Mouse (Mus musculus): ENCODE measurements at regions not wholly inside any gene's neighbourhood (a gene's known extent, or its start where the extent isn't known, plus 50 kb on each side); places are given as distances from the start of the nearest gene placed in this dataset.
A peak's percentile ranks its signal among the peaks of the same experiment; 100 is the strongest.

DNA sequence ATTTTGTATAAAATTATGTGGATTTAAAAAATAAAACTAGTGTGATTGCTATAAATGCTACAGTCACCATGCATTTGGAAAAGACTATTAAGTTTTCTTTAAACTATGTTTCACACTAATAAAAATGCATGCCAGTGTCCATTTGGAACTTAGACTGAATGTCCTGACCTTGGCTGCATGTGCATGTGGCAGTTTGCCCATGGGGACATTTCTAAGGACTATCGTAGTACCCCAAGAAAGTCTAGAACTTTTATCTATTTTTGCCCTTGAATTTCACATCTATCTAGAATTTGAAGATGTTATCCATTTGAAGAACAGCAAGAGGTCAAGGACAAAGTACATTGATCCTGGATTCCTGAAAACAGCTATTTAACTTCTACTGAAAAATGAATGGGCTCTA, 745.9 kb downstream of the Tmem182 start:
- DNase-seq (ENCODE audit: low read depth, low spot score) = no peak

DNA sequence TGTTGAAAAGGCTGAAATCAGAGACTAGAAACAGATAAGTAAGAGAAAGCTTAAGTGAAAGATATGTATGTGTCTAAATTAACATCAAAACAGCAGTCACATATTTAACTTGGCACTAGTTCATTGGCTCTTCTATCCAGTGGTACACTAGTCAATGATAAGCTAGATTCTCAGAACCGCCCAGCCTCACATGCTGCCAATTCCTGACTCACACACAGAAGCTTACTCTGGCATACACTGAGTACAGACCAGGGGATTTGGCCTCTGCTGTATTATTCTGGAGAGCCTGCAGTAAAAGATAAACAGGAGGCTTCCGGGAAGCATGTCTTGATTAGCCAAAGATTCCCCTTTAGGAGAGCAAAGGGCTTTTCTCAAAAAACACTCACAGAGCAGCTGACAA, 750.2 kb downstream of the Tmem182 start:
- DNase-seq (ENCODE audit: low read depth, low spot score) = no peak

DNA sequence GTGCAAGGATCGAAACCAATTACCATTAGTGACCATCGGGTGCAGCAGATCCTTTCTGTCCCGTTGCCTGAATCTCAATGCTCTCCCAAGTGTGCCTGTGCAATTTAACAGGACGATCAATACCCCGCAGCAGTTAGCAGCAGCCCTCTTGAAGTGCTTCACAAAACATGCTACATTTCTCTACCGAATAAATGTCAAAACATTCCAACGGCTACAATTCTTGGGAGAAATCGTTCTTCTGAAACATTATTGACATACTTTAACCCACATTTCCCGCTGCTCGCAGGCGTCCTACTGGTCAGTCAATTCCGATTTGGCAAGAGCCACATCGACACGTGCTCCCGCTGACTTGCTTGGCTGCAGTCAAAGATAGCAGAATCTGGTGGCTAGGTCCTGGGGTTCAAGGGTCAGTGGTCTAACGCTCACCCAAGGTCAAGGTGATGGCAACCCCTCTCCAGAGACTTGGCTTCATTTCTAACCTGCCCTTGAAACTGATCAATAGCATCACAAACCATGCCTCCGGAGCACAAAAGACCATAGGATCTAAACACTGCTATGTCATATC, 753.8 kb downstream of the Tmem182 start:
- DNase-seq (ENCODE audit: low read depth, low spot score) = no peak

DNA sequence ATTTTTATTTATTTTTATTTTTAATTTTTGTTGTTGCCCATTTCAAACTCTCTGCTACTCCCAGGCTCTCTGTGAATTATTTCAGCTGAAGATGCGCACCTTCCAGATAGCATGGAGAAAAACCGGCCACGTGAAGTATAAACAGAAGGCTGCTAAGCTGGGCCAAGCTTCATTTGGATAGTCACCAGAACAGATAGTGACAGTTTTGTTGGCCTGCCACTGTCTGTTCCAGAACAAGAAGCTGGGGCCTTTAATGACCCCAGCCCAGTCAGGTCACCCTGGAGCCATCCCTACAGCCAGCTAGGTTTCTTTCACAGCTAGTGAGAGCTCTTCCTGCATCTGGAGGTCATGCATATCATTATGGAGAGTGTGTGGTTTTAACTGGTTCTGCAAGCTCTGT, 754.6 kb downstream of the Tmem182 start:
- DNase-seq (ENCODE audit: low read depth, low spot score) = no peak

DNA sequence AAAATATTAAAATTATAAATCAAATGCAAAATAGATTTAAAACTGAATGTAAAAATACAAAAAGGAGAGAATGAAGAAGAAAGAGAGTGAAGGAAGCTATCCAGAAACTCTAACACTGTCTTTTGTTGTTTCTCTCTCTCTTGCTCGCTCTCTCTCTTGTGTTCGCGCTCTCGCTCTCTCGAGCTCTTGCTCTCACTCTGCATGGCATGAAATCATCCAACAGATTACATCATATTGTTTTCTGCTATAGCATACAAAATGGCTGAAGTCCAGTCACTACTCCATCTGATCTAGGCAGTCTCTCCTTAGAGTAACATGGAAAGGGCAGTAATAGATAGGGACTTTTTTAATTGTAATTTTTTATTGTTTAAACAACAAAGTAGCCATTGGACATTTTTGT, 798.1 kb downstream of the Tmem182 start:
- DNase-seq (ENCODE audit: low read depth, low spot score) = no peak

DNA sequence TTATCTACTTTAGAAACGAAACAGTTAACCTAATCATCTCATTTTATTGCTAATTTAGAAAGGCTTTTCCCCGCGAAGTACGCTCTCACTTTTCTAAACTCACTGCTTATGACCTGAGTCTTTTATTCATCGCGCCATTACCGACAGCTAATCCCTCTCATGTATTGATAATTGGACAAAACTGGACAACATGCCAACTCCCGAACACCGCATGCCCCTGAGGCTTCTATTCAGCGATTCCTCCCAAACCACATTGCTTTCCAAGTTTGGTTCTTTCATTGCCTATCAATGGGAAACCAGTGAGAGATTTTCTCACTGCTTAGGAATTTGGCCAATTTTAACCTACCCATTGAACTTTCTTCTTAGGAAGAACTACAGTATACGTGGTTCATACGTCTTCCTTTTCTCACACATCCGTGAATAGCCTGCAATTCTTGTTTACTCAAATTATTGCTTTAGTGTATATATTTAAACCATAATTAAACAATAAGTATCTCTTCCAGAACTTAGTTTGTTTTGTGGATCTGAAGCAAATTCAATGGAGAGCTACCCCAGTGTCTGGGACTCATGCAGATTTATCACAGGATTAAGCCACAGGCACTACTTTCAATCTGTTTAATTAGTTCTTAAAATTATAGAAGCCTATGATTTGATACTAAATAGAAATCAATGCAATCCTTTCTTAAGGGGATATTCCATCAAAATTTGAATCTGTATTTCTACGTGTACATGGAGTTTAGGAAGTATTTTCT, 799.8 kb downstream of the Tmem182 start:
- no peak for DNase-seq (ENCODE audit: low read depth, low spot score)

DNA sequence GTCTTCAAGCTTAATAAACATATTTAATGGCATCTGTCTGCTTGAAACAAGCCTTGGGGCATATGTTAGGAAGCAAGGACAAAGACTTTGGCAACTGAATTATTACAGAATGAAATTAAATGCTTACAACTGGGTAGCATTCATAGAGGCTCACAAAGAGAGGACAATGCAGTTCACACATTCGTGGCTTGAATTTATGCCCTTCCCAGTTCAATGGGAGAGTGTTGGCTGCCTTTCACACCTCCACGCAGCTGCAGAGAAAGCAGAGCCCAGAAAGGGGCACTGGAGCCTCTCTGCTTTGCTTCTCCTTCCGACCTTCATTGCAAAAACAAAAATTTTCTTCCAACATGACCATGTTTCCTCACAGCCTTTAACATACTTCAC, 800.3 kb downstream of the Tmem182 start:
- no peak for DNase-seq (ENCODE audit: low read depth, low spot score)

DNA sequence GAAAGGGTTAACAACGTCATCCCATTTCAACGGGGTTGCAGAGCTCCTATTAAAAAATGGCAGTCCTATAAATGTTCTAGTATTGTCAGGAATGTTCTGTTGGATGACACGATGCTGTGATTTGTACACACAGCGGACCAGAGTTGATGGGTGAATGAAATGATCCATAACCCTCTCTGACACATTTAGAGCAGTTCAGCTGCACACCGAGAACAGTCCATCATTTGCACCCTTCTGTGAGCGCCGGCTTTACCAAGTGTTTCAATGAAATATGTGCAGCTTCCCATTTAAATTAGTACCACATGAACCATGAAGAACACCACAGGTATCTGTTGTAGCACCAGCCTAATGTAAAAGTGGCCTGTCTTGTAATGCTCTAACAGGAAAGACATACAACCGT, 805.4 kb downstream of the Tmem182 start:
- DNase-seq (ENCODE audit: low read depth, low spot score) = no peak

DNA sequence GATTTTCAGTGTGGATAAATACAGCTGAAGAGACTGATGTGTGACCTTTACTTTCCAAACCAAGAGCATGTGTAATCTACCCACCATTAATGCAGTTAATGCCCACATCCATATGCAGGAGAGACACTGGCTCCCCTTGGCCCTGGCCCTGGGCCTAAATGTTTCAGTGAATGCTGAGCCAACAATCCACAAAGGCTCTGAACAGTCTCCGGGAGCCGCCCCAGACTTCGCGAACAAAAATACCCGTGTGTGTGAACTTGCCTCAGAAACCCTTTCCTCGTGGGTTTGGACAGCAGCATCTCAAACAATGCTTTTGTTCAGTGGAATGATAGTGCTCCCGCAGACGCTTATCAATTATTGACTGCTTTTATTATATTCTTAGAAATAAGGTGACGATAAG, 846.4 kb downstream of the Tmem182 start:
- DNase-seq (ENCODE audit: low read depth, low spot score) = no peak

DNA sequence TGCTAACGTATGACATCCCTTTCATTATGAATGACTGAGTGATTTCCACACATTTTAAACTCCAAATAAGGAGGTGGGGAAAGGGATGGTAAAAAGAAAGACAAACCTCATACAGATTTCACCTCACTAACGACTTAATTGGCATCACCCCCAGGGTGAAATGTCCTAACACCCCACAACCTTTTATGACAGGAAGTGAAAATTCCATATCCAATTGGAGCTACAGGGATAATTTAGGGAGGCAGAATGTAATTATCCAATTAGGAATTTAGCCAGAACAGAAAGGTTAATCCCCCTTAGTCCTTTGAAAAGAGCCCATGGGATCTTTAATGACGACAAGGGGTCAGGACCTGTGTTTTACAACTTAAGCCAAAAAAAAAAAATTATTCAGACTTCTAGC, 846.8 kb downstream of the Tmem182 start:
- DNase-seq (ENCODE audit: low read depth, low spot score) = no peak

DNA sequence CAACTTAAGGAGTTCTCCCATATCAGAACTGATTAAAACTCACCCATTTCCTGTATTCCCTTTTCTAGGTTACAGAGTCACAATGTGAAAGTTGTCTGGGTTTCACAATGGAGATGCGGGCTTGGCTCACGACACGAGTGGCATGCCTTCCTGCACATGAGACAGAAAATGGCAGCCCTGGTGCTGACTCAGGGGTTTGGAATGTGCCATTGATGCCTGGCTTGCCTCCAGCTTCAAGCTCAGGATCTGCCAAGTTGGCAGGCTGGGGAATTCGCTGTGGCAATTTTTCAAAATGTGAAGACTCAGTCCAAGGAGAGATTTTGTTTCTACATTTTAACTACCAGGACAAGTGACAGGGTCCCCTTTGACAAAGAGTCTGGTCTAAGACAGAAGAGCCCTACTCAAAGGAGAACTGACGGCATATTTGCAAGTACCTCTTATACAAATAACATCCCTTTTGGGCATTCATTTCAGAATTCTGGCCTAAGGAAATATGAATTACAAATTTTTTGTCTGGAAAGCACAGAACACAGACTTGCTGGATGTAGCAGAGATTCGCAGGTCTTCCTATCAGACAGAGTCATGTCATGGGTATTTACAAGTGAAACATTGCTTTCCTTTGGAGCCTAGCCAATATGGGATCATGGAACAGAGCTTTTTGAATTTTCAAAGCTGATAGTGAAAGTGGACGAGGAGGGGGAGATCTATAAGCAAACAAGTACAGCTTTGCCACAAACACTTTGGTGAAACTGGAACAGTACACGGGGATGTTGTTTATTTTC, 847.4 kb downstream of the Tmem182 start:
- no peak for DNase-seq (ENCODE audit: low read depth, low spot score)

DNA sequence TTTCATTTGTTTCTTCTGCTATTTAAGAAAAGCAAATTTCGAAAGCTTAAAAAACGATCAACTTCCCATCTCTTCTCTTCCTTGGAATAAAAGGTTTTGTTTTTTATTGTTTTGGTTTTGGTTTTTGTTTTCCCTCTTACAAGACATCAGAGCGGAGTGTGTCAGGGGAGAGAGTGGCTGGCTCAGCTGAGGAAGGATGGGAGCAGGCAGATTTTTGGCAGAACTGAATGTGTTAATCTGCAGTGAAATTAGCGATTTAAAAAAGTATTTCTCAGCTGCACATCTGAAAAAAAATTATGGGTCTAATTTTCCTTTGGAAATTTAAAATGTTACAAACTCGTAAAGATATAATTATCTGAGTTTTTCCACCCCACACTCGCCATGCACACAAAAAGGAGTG, 868.7 kb downstream of the Tmem182 start:
- no peak for DNase-seq (ENCODE audit: low read depth, low spot score)

DNA sequence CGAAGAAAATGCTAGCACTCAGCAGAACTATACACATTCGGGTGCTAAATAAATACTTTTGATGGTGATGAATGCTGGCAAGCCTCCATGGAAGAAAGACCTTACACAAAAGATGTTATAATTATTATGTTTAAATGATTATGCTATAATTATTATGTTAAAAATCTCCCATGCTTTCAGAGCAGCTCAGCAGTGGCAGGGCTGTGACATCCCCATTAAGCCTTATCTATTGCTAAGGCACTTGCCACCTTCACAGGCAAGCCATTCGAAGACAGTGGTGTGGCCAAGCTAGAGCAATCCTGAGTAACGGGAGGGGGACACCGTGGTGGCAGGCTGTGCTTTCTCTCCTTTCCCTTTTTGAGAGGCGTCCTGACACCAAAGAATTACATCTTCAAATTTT, 869.9 kb downstream of the Tmem182 start:
- no peak for DNase-seq (ENCODE audit: low read depth, low spot score)

DNA sequence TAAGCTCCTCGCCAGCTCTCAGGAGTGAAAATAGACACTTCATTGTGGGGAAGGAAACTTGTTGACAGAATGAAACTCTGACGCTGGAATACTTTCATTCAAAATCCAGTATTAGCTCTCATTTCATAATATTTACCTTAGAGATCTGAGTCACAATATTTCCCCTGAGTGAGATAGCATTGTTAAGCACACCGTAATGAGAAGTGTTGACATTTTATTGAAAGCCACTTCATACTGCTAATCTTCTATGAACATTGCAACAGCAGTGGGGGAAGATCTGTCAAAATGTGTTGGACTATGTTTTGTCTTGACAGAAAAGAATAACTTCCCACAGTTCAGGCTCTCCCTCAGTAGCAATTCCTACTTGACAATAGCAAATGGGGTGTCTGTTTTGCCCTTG, 900.3 kb downstream of the Tmem182 start:
- DNase-seq (ENCODE audit: low read depth, low spot score) = no peak

DNA sequence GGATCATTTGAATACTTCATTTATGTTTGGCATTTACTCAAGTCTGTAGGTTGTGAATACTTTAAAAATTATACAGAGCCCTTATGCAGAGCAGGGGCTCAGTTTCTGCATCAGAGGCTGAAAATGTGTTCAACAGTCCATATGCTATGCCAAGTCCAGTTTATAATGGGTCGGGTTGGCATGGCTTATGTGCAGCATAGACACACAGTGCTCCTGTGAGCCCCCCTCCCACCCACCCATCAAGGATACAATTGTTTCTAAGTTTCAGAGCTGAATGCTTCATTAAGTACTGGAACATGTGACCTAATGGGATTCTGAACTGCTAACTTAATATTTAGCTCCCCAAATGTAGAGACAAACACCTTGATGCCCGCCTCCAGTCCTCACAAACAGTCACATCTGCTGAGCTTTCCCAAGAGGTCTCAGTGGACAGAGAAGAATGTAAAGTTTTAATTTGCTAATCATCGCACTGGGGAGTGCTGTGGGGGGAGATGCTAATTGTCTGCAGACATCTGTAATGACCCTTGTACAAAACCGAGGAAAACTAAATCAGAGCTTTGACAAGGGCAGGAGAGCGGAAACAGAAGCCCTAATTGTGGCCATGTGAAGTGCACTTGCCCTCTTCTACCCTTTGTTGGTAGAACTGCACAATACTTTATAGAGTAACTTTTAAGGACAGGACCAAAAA, 937.4 kb downstream of the Tmem182 start:
- DNase-seq (ENCODE audit: low read depth, low spot score) = no peak

DNA sequence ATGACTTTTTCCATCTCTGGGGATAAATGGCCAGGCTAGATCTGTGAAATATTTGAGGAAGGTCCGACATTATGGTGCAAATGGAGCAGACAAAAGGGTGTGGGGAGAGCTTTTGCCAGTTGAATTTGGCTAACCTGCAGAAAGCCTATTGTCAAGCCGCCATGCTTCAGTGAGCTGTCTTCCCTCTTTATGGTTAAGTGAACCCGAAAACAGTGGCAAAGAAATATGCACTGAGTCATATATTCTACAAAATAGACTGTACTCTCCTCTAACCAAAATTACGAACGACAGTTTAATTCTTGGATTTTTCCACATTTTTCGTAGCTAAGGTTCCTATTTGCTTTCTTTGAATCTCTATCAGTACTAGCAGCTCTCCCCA, 937.9 kb downstream of the Tmem182 start:
- no peak for DNase-seq (ENCODE audit: low read depth, low spot score)

DNA sequence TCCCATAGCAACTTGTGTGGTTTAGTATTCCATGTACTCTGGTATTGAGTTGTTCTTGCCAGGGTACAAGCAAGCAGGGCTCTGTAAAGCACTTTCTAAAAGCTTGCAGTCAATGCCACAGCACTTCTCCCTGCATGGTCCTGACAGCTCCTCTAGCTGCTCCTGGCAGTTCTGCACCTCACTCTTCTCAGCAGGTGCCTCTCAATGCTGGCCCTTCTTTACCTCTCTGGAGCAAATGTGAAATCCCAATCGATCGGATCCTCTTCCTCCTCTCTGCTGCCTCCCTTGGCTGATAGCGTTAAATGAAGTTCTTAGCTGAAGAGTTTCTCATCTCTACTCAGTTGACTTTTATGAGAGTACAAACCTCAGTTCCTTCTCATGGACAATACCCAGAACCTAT, 939.1 kb downstream of the Tmem182 start:
- DNase-seq (ENCODE audit: low read depth, low spot score) = peak; percentile 5

DNA sequence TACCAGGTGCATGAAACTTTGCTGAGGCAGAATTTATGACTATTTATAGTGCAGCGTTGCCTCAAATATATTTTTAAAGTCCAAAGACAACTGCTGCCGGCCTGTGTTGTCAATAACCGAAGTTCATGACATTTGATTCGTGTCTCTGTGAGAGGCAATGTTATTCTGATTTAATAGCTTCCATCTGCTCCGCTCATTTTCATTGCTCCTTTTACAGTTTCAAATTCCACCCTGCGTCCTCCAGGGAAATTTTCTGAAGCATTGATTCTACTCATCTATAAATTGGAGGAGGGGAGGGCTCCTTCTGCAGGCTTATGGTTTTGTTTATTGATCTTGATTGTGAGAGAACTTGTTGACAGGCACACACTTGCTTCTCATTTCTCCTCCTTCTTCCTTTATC, 936.2 kb upstream of the Pou3f3 start:
- no peak for DNase-seq (ENCODE audit: low read depth, low spot score)

Data from ES-CJ7 (cell line).